Mouse (Mus musculus) liver, embryonic 13.5 days (tissue): ENCODE measurements around the gene Prkn. TPM values are rescaled to one million over a fixed set of nuclear protein-coding genes. Genes with fewer than 3 reads are reported as not detected.

ENCODE experiments used
- ATAC-seq: fragments of 200-750 bp; cut with Nextera tagmentation; 2 replicates; pipeline ENCODE4 v1.8.0; 2017; ENCODE audit warnings: low read depth, mild to moderate bottlenecking, moderate number of reproducible peaks, moderate library complexity
- DNase-seq: peaks from one replicate; pipeline ENCODE4 v3.0.0; 2022
- H3K27ac ChIP-seq: fragments of 300-500 bp; sonication (generic); 2 replicates; pipeline ENCODE4 v1.5.1; 2015; ENCODE audit warnings: moderate library complexity, mild to moderate bottlenecking, inconsistent platforms
- H3K27me3 ChIP-seq: fragments of 300-500 bp; sonication (generic); 2 replicates; pipeline ENCODE4 v1.6.1; 2015; ENCODE audit warnings: mild to moderate bottlenecking, inconsistent platforms
- H3K36me3 ChIP-seq: fragments of 300-500 bp; sonication (generic); 2 replicates; pipeline ENCODE4 v1.6.1; 2015; ENCODE audit warnings: mild to moderate bottlenecking, inconsistent platforms
- H3K4me1 ChIP-seq: fragments of 300-500 bp; sonication (generic); replicated peaks from 2 replicates; pipeline ENCODE4 v1.6.1; 2015; ENCODE audit warnings: inconsistent platforms
- H3K4me2 ChIP-seq: fragments of 300-500 bp; sonication (generic); 2 replicates; pipeline ENCODE4 v1.6.1; 2015; ENCODE audit warnings: inconsistent platforms, mild to moderate bottlenecking, moderate library complexity
- H3K4me3 ChIP-seq: fragments of 300-500 bp; sonication (generic); replicated peaks from 2 replicates; pipeline ENCODE4 v1.5.1; 2015; ENCODE audit warnings: mild to moderate bottlenecking, inconsistent platforms
- H3K9ac ChIP-seq: fragments of 300-500 bp; sonication (generic); 2 replicates; pipeline ENCODE4 v1.6.1; 2015; ENCODE audit warnings: mild to moderate bottlenecking, inconsistent platforms
- H3K9me3 ChIP-seq: fragments of 300-500 bp; sonication (generic); replicated peaks from 2 replicates; pipeline ENCODE4 v1.6.1; 2016; ENCODE audit warnings: inconsistent platforms
- WGBS: fragments of 180-500 bp; shearing (Covaris S2); methylation state at CpG from one replicate; pipeline ENCODE4 v1.1.7; 2015; ENCODE audit not compliant: insufficient replicate concordance; 5-methylcytosine and 5-hydroxymethylcytosine counted together
- polyA plus RNA-seq: library from polyadenylated mRNA; unstranded; fragments of >200 nt; fragmentation: Nextera tagmentation; extraction: Ambion mirVana; gene quantifications from 2 replicates; pipeline ENCODE4 v1.2.1, GENCODE M21; 2015

Gene Prkn
- polyA plus RNA-seq, 1 experiment from 2014 or later: 0.43 TPM

DNA sequence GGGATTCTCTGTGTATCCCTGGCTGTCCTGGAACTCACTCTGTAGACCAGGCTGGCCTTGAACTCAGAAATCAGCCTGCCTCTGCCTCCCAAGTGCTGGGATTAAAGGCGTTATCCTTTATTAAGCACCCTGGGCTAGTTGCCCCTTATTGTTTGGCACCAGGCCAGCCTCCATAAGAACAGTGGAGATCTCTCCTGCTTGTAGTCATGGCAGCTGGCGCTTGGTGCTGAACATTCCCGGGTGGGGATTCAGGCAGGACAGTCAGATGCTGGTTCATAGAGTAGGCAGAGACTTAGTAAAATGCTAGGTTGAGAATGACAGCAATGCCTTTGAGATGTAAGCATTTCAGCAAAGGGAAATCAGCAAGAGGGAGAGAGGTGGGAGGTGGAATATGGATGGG lies 786.1 kb downstream of the Prkn start:
- 0 out of 2 replicates have a peak, but pooled peaks cover 3% of the 10 kb centered on the region for H3K27me3 ChIP-seq
- no peak overlapping the region for H3K4me2 ChIP-seq
- H3K9me3 ChIP-seq: no peaks in the 10 kb centered on the region
- 69% methylated on average over 3 of the region's 3 CpGs for WGBS
- no peaks in the 10 kb centered on the region for H3K36me3 ChIP-seq
- no peak for DNase-seq
- H3K4me1 ChIP-seq: no peaks in the 10 kb centered on the region
- no peak overlapping the region for H3K4me3 ChIP-seq
- no peak for ATAC-seq
- no peak overlapping the region for H3K27ac ChIP-seq
- H3K9ac ChIP-seq: no peak overlapping the region

DNA sequence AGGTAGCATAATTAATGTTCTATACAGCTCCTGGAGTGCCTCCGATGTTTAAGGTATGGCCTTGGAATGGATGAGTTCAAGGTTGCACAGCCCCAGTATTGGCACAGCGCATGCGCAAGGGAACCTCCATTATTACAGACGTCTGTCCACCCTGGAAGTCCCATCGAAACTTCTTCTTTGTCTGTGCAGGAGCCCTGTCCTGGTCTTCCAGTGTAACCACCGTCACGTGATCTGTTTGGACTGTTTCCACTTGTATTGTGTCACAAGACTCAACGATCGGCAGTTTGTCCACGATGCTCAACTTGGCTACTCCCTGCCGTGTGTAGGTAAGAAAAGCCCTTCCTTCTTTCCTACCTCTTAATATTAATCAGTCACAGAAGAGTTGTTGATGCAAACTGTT lies 794.9 kb downstream of the Prkn start:
- ATAC-seq (no peak), DNase-seq (no peak)
- Histone ChIP-seq H3K9ac (no peak overlapping the region), H3K27ac (no peak overlapping the region), H3K4me1 (no peaks in the 10 kb centered on the region), H3K4me2 (no peak overlapping the region), H3K4me3 (no peak overlapping the region), H3K27me3 (no peaks in the 10 kb centered on the region), H3K36me3 (no peaks in the 10 kb centered on the region), H3K9me3 (no peaks in the 10 kb centered on the region)
- WGBS: 78% methylated on average over 11 of the region's 11 CpGs

DNA sequence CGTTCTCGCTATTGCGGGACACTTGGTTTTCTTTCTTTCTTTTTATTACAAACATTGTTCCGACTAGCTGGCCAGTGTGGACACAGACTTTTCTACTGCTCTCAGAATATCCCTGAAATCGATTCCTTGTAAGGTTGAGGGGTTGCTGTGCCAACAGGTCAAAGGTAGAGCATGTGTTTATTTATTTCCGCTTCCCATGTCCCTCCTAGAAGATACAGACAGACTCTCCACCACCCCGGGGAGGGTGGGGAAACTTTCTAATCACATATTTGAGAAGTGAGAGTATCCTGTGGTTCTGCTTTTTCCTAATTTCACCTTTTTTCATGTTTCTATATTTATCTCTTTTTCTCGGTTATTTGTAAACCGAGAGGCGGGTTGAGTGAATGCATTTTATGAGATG lies 797.5 kb downstream of the Prkn start:
- Histone ChIP-seq H3K4me1 (no peaks in the 10 kb centered on the region), H3K4me3 (no peak overlapping the region), H3K27me3 (no peaks in the 10 kb centered on the region), H3K36me3 (no peaks in the 10 kb centered on the region), H3K4me2 (no peak overlapping the region), H3K27ac (no peak overlapping the region), H3K9me3 (no peaks in the 10 kb centered on the region), H3K9ac (no peak overlapping the region)
- no peak for ATAC-seq
- DNase-seq: no peak
- WGBS: 66% methylated on average over 10 of the region's 10 CpGs

DNA sequence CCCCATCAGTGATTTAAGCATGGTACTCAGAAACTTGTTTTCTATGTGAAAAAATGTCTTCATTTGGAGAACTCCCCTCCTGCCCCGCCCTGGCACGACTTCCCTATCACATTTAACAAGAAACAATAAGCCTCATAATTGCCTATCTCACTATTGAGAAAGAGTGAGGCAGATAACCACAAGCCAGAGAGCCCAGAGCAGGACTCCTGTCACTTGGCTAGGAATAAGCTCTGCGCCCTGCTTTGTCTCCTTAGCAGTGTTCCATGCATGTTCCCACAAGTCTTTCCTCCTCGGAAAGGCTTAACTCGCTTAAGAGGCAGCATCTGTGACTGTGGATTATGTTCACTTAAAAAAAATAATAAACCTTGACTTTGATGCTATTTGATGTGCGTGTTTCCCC lies 798.3 kb downstream of the Prkn start:
- Histone ChIP-seq H3K4me3 (no peak overlapping the region), H3K4me2 (no peak overlapping the region), H3K4me1 (no peaks in the 10 kb centered on the region), H3K36me3 (no peaks in the 10 kb centered on the region), H3K27me3 (no peaks in the 10 kb centered on the region), H3K9me3 (no peaks in the 10 kb centered on the region), H3K9ac (no peak overlapping the region), H3K27ac (no peak overlapping the region)
- no peak for DNase-seq
- ATAC-seq: no peak
- WGBS: 62% methylated on average over 6 of the region's 6 CpGs

- Histone ChIP-seq H3K4me1 (no peaks in the 10 kb centered on the region), H3K27ac (no peak overlapping the region), H3K4me2 (no peak overlapping the region), H3K9me3 (no peaks in the 10 kb centered on the region), H3K36me3 (no peaks in the 10 kb centered on the region), H3K9ac (no peak overlapping the region), H3K4me3 (no peak overlapping the region), H3K27me3 (no peaks in the 10 kb centered on the region)
- ATAC-seq: no peak
- WGBS: 73% methylated on average over 5 of the region's 5 CpGs
- no peak for DNase-seq
Observed at GRCm38 (mm10) chr17:11639786-11640185, 799.6 kb downstream of the Prkn start.

DNA sequence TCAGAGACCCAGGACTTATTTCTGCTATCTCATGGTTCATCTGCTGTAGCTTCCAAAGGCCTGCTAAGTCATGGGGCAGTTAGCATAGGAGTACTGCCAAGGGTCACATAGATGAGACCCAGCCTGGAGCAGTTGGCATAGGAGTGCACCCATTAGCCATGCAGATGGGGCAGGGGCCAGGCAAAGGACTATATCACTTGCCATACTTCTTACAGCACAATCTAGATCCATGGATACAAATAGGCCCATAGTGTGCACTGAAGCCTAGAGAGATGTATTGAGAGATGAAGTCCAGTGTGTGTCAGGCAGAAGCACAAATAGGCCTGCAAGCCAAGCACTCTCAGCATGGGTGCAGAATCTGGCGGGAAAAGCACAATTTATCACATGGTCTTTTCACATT lies 802.1 kb downstream of the Prkn start:
- Histone ChIP-seq H3K4me1 (no peaks in the 10 kb centered on the region), H3K9me3 (no peaks in the 10 kb centered on the region), H3K27me3 (no peaks in the 10 kb centered on the region), H3K4me2 (no peak overlapping the region), H3K9ac (no peak overlapping the region), H3K4me3 (no peak overlapping the region), H3K36me3 (no peaks in the 10 kb centered on the region), H3K27ac (no peak overlapping the region)
- no peak for DNase-seq
- ATAC-seq: no peak
- WGBS: 52% methylated on average over 1 of the region's 1 CpGs

GRCm38 (mm10) chr17:11644016-11644415 lies 803.8 kb downstream of the Prkn start:
- Histone ChIP-seq H3K36me3 (no peaks in the 10 kb centered on the region), H3K4me3 (no peak overlapping the region), H3K9ac (no peak overlapping the region), H3K27ac (no peak overlapping the region), H3K9me3 (no peaks in the 10 kb centered on the region), H3K4me2 (no peak overlapping the region), H3K4me1 (no peaks in the 10 kb centered on the region), H3K27me3 (no peaks in the 10 kb centered on the region)
- ATAC-seq: no peak
- no peak for DNase-seq
- 65% methylated on average over 4 of the region's 4 CpGs for WGBS

GRCm38 (mm10) chr17:11644873-11645464 lies 804.8 kb downstream of the Prkn start:
- Histone ChIP-seq H3K27me3 (no peaks in the 10 kb centered on the region), H3K9me3 (no peaks in the 10 kb centered on the region), H3K36me3 (no peaks in the 10 kb centered on the region), H3K27ac (no peak overlapping the region), H3K4me3 (no peak overlapping the region), H3K9ac (no peak overlapping the region), H3K4me2 (no peak overlapping the region), H3K4me1 (no peaks in the 10 kb centered on the region)
- DNase-seq (no peak), ATAC-seq (no peak)
- WGBS: 73% methylated on average over 3 of the region's 3 CpGs

DNA sequence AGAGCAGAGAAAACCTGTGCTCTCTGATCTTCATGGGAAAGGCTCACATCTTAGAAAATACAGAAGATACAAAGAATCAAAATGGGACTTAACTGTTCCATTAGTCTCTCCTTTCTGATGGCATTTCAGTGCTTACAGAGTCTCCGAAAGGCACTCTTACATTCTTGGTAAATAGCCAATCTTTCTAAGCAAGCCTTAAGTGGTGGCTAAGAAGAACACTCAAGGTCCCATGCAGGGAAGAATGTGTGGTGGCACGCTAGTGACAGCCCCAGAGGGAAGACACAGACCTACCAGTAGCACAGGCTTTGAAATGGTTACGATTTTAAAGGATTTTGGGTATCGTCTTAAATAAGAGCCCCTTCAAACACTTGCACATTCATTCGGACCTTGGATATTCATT lies 816.2 kb downstream of the Prkn start:
- H3K9ac ChIP-seq: no peak overlapping the region
- no peaks in the 10 kb centered on the region for H3K9me3 ChIP-seq
- no peak overlapping the region for H3K4me2 ChIP-seq
- H3K27ac ChIP-seq: no peak overlapping the region
- H3K4me3 ChIP-seq: no peak overlapping the region
- DNase-seq: no peak
- no peaks in the 10 kb centered on the region for H3K4me1 ChIP-seq
- no peaks in the 10 kb centered on the region for H3K27me3 ChIP-seq
- ATAC-seq: no peak
- no peaks in the 10 kb centered on the region for H3K36me3 ChIP-seq
- 63% methylated on average over 5 of the region's 5 CpGs for WGBS

GRCm38 (mm10) chr17:11656878-11657277 lies 816.7 kb downstream of the Prkn start:
- DNase-seq (no peak), ATAC-seq (no peak)
- Histone ChIP-seq H3K27me3 (no peaks in the 10 kb centered on the region), H3K4me3 (no peak overlapping the region), H3K9me3 (no peaks in the 10 kb centered on the region), H3K4me1 (no peaks in the 10 kb centered on the region), H3K36me3 (no peaks in the 10 kb centered on the region), H3K27ac (no peak overlapping the region), H3K4me2 (no peak overlapping the region), H3K9ac (no peak overlapping the region)
- WGBS: 62% methylated on average over 3 of the region's 3 CpGs

DNA sequence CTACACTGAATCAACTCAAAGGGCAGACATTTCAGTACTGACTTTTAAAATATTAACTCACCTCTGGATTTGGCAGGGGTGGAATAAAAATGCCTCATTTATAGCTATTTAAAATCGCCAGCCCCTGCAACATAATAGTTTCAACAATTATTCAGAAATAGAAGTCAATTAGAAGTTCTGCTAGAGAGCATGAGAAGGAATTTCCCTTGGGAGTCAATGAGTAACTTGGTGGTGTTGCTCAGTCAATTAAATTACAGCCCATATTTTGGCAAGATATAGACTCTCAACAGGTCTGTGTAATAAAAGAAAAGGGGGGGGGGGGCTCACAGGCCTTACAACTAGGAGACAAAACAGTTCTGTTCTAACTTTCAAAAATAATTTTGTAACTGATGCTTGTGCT lies 821.7 kb downstream of the Prkn start:
- H3K4me2 ChIP-seq: no peak overlapping the region
- DNase-seq (no peak), ATAC-seq (no peak)
- no peaks in the 10 kb centered on the region for H3K4me1 ChIP-seq
- WGBS: 47% methylated on average over 1 of the region's 1 CpGs
- H3K36me3 ChIP-seq: no peaks in the 10 kb centered on the region
- no peak overlapping the region for H3K4me3 ChIP-seq
- H3K9ac ChIP-seq: no peak overlapping the region
- no peak overlapping the region for H3K27ac ChIP-seq
- no peaks in the 10 kb centered on the region for H3K9me3 ChIP-seq
- no peaks in the 10 kb centered on the region for H3K27me3 ChIP-seq

DNA sequence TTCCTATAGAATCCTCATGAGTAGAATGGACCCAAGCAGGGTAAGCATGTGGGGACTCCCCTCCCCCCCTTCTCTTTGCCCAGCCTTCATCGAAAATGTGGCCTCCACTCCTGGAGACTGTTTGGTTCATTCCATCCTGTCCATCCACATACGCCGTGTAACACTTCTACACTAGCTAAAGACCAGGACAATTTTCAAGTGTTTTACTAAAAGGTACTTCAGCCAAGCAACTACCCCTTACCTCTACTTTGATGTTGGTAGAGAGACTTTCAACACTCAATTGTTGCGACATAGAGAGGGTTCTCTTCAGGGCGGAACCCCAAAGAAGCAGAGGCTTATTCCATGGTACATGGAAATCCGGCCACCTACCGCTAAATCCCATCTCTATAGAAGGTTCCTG lies 823.3 kb downstream of the Prkn start:
- 69% methylated on average over 7 of the region's 7 CpGs for WGBS
- no peaks in the 10 kb centered on the region for H3K27me3 ChIP-seq
- H3K36me3 ChIP-seq: no peaks in the 10 kb centered on the region
- no peak overlapping the region for H3K4me2 ChIP-seq
- H3K27ac ChIP-seq: no peak overlapping the region
- no peak for DNase-seq
- no peak overlapping the region for H3K9ac ChIP-seq
- H3K4me1 ChIP-seq: no peaks in the 10 kb centered on the region
- H3K9me3 ChIP-seq: no peaks in the 10 kb centered on the region
- no peak overlapping the region for H3K4me3 ChIP-seq
- ATAC-seq: no peak
